Mouse (Mus musculus): ENCODE results near the gene Scn4a. TPM values are rescaled to one million over a fixed set of nuclear protein-coding genes. Genes with fewer than 3 reads are reported as not detected.
"Not testable (repeated sequence)": the region's sequence is repeated elsewhere in the genome, so short reads cannot be mapped to it uniquely, and the experiment has no call there.

The Scn4a gene
- 0.04 TPM in 1 of 2 replicates, not detected in the other for polyA plus RNA-seq (2015; fragmentation: Nextera tagmentation; extraction: Ambion mirVana)

DNA sequence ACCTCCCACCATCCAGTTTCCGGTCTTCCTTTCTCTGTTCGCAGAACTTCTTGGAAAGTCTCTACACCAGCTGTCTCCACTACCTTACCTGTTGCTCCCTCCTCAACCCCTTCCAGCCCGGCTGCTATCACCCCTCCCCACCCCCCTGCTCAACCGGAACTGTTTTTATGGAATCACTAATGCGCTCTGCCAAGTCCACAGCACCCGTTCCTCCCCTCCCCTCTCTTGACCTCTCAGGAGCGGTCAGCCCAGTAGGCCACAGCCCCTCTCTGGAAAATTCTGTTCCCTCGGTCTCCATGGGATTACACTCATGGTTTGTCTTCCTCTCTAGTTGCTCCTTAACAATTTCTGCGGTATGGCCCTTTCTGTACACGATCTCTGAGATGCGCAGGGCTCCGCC, at the start of gene Scn4a:
Gene Scn4a, minus strand, starts transcription at position 101 of the 400 bp plus-strand sequence.
- H3K27ac ChIP-seq = no peak within 1 kb of the TSS
- 87% methylated on average over 12 of the region's 12 CpGs for WGBS
- no peak within 1 kb of the TSS for H3K4me2 ChIP-seq
- H3K9ac ChIP-seq = no peak within 1 kb of the TSS
- no peak within 1 kb of the TSS for H3K4me3 ChIP-seq
- no peak for ATAC-seq
- no peaks in the 10 kb centered on the region for H3K4me1 ChIP-seq
- H3K27me3 ChIP-seq = no peaks in the 10 kb centered on the region
- H3K36me3 ChIP-seq (ENCODE audit: poor library complexity, severe bottlenecking) = no peaks in the 10 kb centered on the region
- no peaks in the 10 kb centered on the region for H3K9me3 ChIP-seq (replicated peaks)

- H3K9me3 ChIP-seq (replicated peaks) = no peaks in the 10 kb centered on the region
- H3K4me3 ChIP-seq = no peak overlapping the region
- no peak overlapping the region for H3K9ac ChIP-seq
- no peak for ATAC-seq
- H3K4me2 ChIP-seq = no peak overlapping the region
- H3K27me3 ChIP-seq = no peaks in the 10 kb centered on the region
- no peaks in the 10 kb centered on the region for H3K4me1 ChIP-seq
- H3K36me3 ChIP-seq (ENCODE audit: poor library complexity, severe bottlenecking) = peaks cover 48% of the 10 kb centered on the region
- 94% methylated on average over 8 of the region's 8 CpGs for WGBS
- no peak overlapping the region for H3K27ac ChIP-seq
These were observed 45.4 kb upstream of the Scn4a start for GRCm38 (mm10) chr11:106398481-106398880.

DNA sequence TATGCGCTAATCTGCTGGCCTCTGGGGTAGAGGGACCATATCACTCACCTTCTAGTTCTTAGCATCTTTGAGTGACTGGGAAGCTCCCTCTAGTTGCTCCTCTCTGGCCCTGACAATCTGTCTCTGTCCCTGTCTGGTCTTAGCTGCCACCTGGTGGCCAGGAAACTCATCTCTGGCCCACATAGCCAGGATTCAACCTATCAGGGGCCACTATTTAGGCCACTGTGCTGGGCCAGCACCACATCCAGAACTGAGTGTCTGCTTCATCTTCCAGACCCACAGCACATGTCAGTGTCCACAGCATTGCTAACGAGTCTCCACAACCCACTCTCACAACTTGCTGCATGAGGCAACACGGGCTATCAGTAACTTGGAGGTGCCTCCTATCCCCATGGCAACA, 44.6 kb upstream of the Scn4a start:
- no peak overlapping the region for H3K4me2 ChIP-seq
- no peak overlapping the region for H3K4me3 ChIP-seq
- no peaks in the 10 kb centered on the region for H3K9me3 ChIP-seq (replicated peaks)
- no peak overlapping the region for H3K27ac ChIP-seq
- peaks cover 41% of the 10 kb centered on the region for H3K36me3 ChIP-seq (ENCODE audit: poor library complexity, severe bottlenecking)
- no peak for ATAC-seq
- H3K4me1 ChIP-seq = no peaks in the 10 kb centered on the region
- no peak overlapping the region for H3K9ac ChIP-seq
- H3K27me3 ChIP-seq = no peaks in the 10 kb centered on the region
- 85% methylated on average over 3 of the region's 3 CpGs for whole genome bisulfite sequencing

DNA sequence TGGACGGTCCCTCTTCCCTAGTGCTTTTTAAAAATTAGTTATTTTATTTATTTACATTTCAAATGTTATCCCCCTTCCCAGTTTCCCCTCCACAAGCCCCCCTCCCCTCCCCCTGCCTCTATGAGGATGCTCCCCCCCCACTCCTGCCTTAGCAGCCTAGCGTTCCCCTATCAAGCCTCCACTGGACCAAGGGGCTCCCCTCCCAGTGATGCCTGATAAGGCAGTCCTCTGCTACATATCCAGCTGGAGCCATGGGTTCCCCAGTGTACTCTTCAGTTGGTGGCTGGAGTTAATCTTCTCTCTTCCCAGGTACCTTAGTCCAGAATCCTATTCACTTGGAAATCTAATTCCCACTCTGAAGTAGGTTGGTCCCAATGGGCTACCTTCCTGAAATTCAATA, 41.0 kb upstream of the Scn4a start:
- not testable (repeated sequence) for H3K27me3 ChIP-seq; ATAC-seq; H3K9me3 ChIP-seq (replicated peaks); H3K27ac ChIP-seq; H3K9ac ChIP-seq; H3K4me2 ChIP-seq; H3K4me1 ChIP-seq; H3K4me3 ChIP-seq
- 89% methylated on average over 2 of the region's 2 CpGs for WGBS
- peaks cover 20% of the 10 kb centered on the region for H3K36me3 ChIP-seq (ENCODE audit: poor library complexity, severe bottlenecking)

DNA sequence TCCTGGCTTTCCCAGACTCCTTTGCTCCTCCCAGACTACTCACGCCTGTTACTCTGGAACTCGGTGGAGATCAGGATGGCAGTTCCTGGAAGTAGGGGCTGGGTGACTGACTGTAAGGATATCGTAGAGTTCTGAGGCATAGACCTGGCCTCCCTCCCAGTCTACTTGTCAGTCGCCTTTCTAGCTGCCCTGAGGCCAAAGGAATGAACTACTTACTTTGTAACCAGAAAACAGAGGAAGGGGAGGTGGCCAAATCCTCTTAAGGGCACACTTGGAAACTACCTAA, 40.2 kb upstream of the Scn4a start:
- H3K4me3 ChIP-seq = no peak overlapping the region
- H3K27ac ChIP-seq = no peak overlapping the region
- no peak overlapping the region for H3K9ac ChIP-seq
- H3K4me2 ChIP-seq = no peak overlapping the region
- 76% methylated on average over 4 of the region's 4 CpGs for WGBS
- no peaks in the 10 kb centered on the region for H3K9me3 ChIP-seq (replicated peaks)
- H3K4me1 ChIP-seq = no peaks in the 10 kb centered on the region
- no peak for ATAC-seq
- no peaks in the 10 kb centered on the region for H3K27me3 ChIP-seq
- peaks cover 12% of the 10 kb centered on the region for H3K36me3 ChIP-seq (ENCODE audit: poor library complexity, severe bottlenecking)

GRCm38 (mm10) chr11:106392597-106393330, 39.7 kb upstream of the Scn4a start:
- Histone ChIP-seq H3K9ac (no peak overlapping the region), H3K27ac (no peak overlapping the region), H3K36me3 (ENCODE audit: poor library complexity, severe bottlenecking) (peaks cover 7% of the 10 kb centered on the region; the same call in 1 of the 2 replicates), H3K27me3 (no peaks in the 10 kb centered on the region), H3K9me3 (replicated peaks) (no peaks in the 10 kb centered on the region), H3K4me1 (no peaks in the 10 kb centered on the region), H3K4me3 (no peak overlapping the region), H3K4me2 (no peak overlapping the region)
- ATAC-seq = no peak
- WGBS = 70% methylated on average over 7 of the region's 7 CpGs

DNA sequence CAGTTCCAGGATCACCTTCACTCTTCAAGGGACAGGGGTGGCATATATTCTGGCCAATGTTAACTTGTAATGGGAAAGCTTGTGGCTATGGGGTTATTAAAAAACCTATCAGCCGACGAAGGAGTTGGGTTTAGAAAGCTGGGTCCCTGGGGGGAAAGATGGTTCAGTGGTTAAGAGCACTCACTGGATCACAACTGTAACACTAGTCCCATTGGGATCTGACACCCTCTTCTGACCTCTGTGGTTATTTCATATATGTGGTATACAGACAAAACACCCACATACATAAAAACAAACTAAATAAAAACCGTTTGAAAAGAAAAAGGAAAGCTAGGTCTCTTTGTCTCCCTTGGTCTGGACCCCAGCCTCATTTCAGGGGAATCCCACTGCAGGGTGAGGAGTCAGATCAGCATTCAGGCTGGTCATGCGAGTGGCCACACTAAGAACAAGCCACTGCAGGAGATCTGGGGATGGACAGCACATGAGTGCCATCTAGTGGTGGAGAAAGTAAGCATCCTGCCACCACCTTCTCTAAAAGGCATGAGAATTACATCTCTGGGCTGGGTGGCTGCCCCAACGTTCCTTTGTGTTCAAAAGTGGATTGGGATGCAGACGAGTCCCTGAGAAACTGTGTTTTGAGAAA, 38.6 kb upstream of the Scn4a start:
- H3K9ac ChIP-seq = no peak overlapping the region
- H3K27me3 ChIP-seq = no peaks in the 10 kb centered on the region
- no peak overlapping the region for H3K27ac ChIP-seq
- no peaks in the 10 kb centered on the region for H3K9me3 ChIP-seq (replicated peaks)
- ATAC-seq = peak; percentile 41; the same call in 1 of the 2 replicates
- H3K4me2 ChIP-seq = no peak overlapping the region
- no peak overlapping the region for H3K4me3 ChIP-seq
- 30% methylated on average over 6 of the region's 6 CpGs for WGBS
- H3K36me3 ChIP-seq (ENCODE audit: poor library complexity, severe bottlenecking) = 0 out of 2 replicates have a peak, but pooled peaks cover 4% of the 10 kb centered on the region
- no peaks in the 10 kb centered on the region for H3K4me1 ChIP-seq

DNA sequence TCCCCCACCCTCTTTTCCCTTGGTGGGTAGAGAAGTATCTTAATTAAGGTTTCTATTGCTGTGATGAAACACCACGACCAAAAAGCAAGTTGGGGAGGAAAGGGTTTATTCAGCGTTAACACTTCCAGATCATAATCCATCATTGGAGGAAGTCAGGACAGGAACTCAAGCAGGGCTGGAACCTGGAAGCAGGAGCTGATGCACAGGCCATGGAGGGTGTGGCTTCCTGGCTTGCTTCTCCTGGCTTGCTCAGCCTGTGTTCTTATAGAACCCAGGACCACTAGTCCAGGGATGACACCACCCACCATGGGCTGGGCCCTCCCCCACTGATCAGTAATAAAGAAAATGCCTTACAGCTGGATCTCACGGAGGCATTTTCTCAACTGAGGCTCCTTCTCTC, 37.7 kb upstream of the Scn4a start:
- Histone ChIP-seq H3K4me2 (no peak overlapping the region), H3K36me3 (ENCODE audit: poor library complexity, severe bottlenecking) (0 out of 2 replicates have a peak, but pooled peaks cover 4% of the 10 kb centered on the region), H3K27ac (no peak overlapping the region), H3K27me3 (no peaks in the 10 kb centered on the region), H3K4me3 (no peak overlapping the region), H3K9ac (no peak overlapping the region), H3K9me3 (replicated peaks) (no peaks in the 10 kb centered on the region), H3K4me1 (no peaks in the 10 kb centered on the region)
- ATAC-seq = no peak
- WGBS = 73% methylated on average over 3 of the region's 3 CpGs

- Histone ChIP-seq H3K9ac (no peak overlapping the region), H3K4me3 (no peak overlapping the region), H3K36me3 (ENCODE audit: poor library complexity, severe bottlenecking) (0 out of 2 replicates have a peak, but pooled peaks cover 4% of the 10 kb centered on the region), H3K27me3 (no peaks in the 10 kb centered on the region), H3K4me1 (no peaks in the 10 kb centered on the region), H3K4me2 (no peak overlapping the region), H3K27ac (no peak overlapping the region), H3K9me3 (replicated peaks) (no peaks in the 10 kb centered on the region)
- ATAC-seq = no peak
- 43% methylated on average over 3 of the region's 3 CpGs for WGBS
These were observed 36.5 kb upstream of the Scn4a start for GRCm38 (mm10) chr11:106389611-106390010.

DNA sequence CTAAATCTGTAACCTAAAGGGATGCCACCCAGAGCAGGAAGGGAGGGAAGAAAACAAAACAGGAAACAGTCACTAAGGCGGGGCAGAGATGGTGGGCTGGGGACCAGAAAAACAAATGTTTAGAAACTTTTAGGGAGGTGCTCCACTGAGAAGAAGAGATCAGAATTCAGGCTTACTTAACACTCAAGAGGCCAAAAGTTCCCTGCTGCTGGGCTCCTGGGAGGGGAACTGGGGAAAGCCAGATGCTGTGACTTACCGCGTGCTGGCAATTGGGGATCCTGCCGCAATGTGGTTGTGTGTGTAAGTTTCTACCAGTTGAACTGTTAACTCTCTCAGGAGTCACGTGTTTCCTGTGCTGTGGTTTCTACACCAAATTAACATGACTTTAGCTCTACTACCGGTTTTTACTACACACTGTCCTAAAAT, 34.7 kb upstream of the Scn4a start, which contains the start of gene Icam2:
Gene Icam2, minus strand, starts transcription at position 285 of the 426 bp plus-strand sequence.
- no peak within 1 kb of the TSS for H3K27ac ChIP-seq
- no peaks in the 10 kb centered on the region for H3K36me3 ChIP-seq (ENCODE audit: poor library complexity, severe bottlenecking)
- H3K27me3 ChIP-seq = no peaks in the 10 kb centered on the region
- 84% methylated on average over 6 of the region's 6 CpGs for WGBS
- H3K4me2 ChIP-seq = no peak within 1 kb of the TSS
- H3K9me3 ChIP-seq (replicated peaks) = no peaks in the 10 kb centered on the region
- no peak for ATAC-seq
- no peaks in the 10 kb centered on the region for H3K4me1 ChIP-seq
- no peak within 1 kb of the TSS for H3K4me3 ChIP-seq
- no peak within 1 kb of the TSS for H3K9ac ChIP-seq

GRCm38 (mm10) chr11:106387020-106387419, 33.9 kb upstream of the Scn4a start:
- no peak for ATAC-seq
- Histone ChIP-seq H3K9ac (no peak overlapping the region), H3K4me3 (no peak overlapping the region), H3K4me2 (no peak overlapping the region), H3K36me3 (ENCODE audit: poor library complexity, severe bottlenecking) (no peaks in the 10 kb centered on the region), H3K27ac (no peak overlapping the region), H3K4me1 (no peaks in the 10 kb centered on the region), H3K27me3 (no peaks in the 10 kb centered on the region), H3K9me3 (replicated peaks) (no peaks in the 10 kb centered on the region)
- WGBS = 86% methylated on average over 6 of the region's 6 CpGs

DNA sequence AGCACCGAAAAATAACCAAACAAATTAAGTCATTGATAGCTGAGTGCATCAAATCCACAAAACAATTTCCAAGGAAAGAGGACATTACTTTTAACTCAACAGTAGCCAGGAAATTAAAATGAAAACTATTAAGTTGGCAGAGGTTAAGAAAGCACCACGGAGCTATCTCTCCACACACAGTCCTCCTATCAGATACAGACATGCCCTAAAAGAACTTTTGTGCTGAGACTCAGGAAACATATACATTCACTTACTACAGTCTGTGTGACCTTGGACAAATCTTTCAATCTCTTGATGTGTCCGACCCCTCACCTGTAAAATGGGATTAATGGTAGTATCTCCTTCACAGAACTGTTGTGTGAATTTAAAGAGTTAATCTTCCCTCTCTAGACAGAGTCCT, 33.3 kb upstream of the Scn4a start:
- Histone ChIP-seq H3K27me3 (no peaks in the 10 kb centered on the region), H3K9ac (no peak overlapping the region), H3K4me3 (no peak overlapping the region), H3K36me3 (ENCODE audit: poor library complexity, severe bottlenecking) (no peaks in the 10 kb centered on the region), H3K4me1 (no peaks in the 10 kb centered on the region), H3K4me2 (no peak overlapping the region), H3K9me3 (replicated peaks) (no peaks in the 10 kb centered on the region), H3K27ac (no peak overlapping the region)
- no peak for ATAC-seq
- 85% methylated on average over 3 of the region's 3 CpGs for WGBS

All from forebrain, embryonic 13.5 days (tissue).